Mouse (Mus musculus): ENCODE measurements at regions not wholly inside any gene's neighbourhood (a gene's known extent, or its start where the extent isn't known, plus 50 kb on each side); places are given as distances from the start of the nearest gene placed in this dataset.

- no peak for DNase-seq (ENCODE audit: low read depth, low spot score)
Observed at GRCm38 (mm10) chr11:20882756-20883155, 51.9 kb upstream of the Lgalsl start.

- DNase-seq (ENCODE audit: low read depth, low spot score), result no peak
Observed at GRCm38 (mm10) chr11:20883907-20884306, 53.1 kb upstream of the Lgalsl start.

GRCm38 (mm10) chr11:20887044-20887443, 56.2 kb upstream of the Lgalsl start:
- peak; percentile 65 for DNase-seq (ENCODE audit: low read depth, low spot score)

GRCm38 (mm10) chr11:20890479-20890878, 59.6 kb upstream of the Lgalsl start:
- no peak for DNase-seq (ENCODE audit: low read depth, low spot score)

- DNase-seq (ENCODE audit: low read depth, low spot score), result no peak
Observed at GRCm38 (mm10) chr11:20891711-20892110, 60.9 kb upstream of the Lgalsl start.

GRCm38 (mm10) chr11:20896277-20897123, 65.6 kb upstream of the Lgalsl start:
- peak; percentile 95 for DNase-seq (ENCODE audit: low read depth, low spot score)

- DNase-seq (ENCODE audit: low read depth, low spot score), result no peak
Observed at GRCm38 (mm10) chr11:20897468-20897867, 66.6 kb upstream of the Lgalsl start.

GRCm38 (mm10) chr11:20898558-20898957, 67.7 kb upstream of the Lgalsl start:
- peak; percentile 53 for DNase-seq (ENCODE audit: low read depth, low spot score)

GRCm38 (mm10) chr11:20899766-20900165, 68.9 kb upstream of the Lgalsl start:
- DNase-seq (ENCODE audit: low read depth, low spot score), result no peak

GRCm38 (mm10) chr11:20902001-20902400, 71.1 kb upstream of the Lgalsl start:
- no peak for DNase-seq (ENCODE audit: low read depth, low spot score)

- DNase-seq (ENCODE audit: low read depth, low spot score), result no peak
Observed at GRCm38 (mm10) chr11:20902910-20903309, 72.1 kb upstream of the Lgalsl start.

- peak; percentile 91 for DNase-seq (ENCODE audit: low read depth, low spot score)
Observed at GRCm38 (mm10) chr11:20907996-20908395, 77.1 kb upstream of the Lgalsl start.

GRCm38 (mm10) chr11:20908471-20908870, 77.6 kb upstream of the Lgalsl start:
- peak; percentile 87 for DNase-seq (ENCODE audit: low read depth, low spot score)

GRCm38 (mm10) chr11:20913042-20913441, 82.2 kb upstream of the Lgalsl start:
- no peak for DNase-seq (ENCODE audit: low read depth, low spot score)

GRCm38 (mm10) chr11:20913598-20914296, 82.9 kb upstream of the Lgalsl start:
- peak; percentile 93 for DNase-seq (ENCODE audit: low read depth, low spot score)

- DNase-seq (ENCODE audit: low read depth, low spot score), result no peak
Observed at GRCm38 (mm10) chr11:20914297-20914997, 83.6 kb upstream of the Lgalsl start.

- DNase-seq (ENCODE audit: low read depth, low spot score), result no peak
Observed at GRCm38 (mm10) chr11:20915182-20915602, 84.3 kb upstream of the Lgalsl start.

- DNase-seq (ENCODE audit: low read depth, low spot score), result no peak
Observed at GRCm38 (mm10) chr11:20915687-20916432, 85.0 kb upstream of the Lgalsl start.

- DNase-seq (ENCODE audit: low read depth, low spot score), result peak; percentile 42
Observed at GRCm38 (mm10) chr11:20916473-20916911, 85.6 kb upstream of the Lgalsl start.

- DNase-seq (ENCODE audit: low read depth, low spot score), result no peak
Observed at GRCm38 (mm10) chr11:20916961-20917360, 86.1 kb upstream of the Lgalsl start.

- DNase-seq (ENCODE audit: low read depth, low spot score), result no peak
Observed at GRCm38 (mm10) chr11:20917483-20917882, 86.6 kb upstream of the Lgalsl start.

Measured in 3T3-L1 (cell line).